Mouse (Mus musculus): Measurements from ENCODE around the gene Zeb2. TPM values are rescaled to one million over a fixed set of nuclear protein-coding genes. Genes with fewer than 3 reads are reported as not detected.

Gene Zeb2
- polyA plus RNA-seq, 1 experiment from 2014 or later = 49.3 TPM

DNA sequence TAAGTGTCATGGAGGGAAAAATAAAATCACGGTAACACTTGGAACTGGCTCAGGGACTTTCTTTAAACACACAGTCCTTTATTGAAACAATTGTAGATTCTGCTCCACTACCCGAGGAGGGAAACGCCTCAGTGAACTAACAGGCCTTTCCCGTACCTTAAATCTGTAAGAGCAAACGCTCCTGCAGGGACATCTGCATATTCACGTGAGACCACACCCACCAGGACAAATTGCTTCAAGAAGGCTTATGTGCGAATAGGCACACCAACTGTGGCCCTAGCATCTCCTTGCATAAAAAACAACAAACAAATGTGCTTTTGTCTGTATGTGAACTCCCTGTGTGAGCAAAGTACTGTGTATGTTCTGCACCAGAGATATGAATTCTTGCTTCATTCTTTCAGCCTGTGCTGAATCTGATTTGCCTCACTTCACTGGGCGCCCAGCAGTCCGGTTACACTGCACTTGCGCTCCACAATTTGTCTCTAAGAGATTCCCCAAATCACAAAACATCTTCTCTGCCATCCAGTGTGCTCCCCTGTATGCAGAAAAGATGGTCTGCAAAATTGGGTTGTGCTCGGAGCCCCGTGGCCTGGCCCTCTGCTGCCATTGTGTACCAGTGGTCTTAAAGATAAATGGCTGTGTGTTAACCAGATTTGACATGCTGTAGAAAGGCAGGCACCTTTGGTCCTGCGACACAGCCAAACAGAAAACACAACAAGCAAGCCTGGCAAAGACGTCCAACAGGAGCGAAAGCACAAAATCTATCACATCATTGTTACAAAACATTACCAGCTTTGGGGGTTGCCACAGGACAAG, 28.6 kb downstream of the Zeb2 start:
- H3K4me3 ChIP-seq = no peak overlapping the region; the same call in 1 of the 2 replicates
- peaks cover 56% of the 10 kb centered on the region for H3K36me3 ChIP-seq
- 32% methylated on average over 15 of the region's 15 CpGs for WGBS
- H3K4me1 ChIP-seq (replicated peaks) = peaks cover 72% of the 10 kb centered on the region
- H3K27ac ChIP-seq = peak overlapping the region; percentile 78
- H3K27me3 ChIP-seq (ENCODE audit: insufficient read depth, poor library complexity, severe bottlenecking) = no peaks in the 10 kb centered on the region
- no peak for DNase-seq (ENCODE audit: low spot score)
- H3K9me3 ChIP-seq = no peaks in the 10 kb centered on the region

DNA sequence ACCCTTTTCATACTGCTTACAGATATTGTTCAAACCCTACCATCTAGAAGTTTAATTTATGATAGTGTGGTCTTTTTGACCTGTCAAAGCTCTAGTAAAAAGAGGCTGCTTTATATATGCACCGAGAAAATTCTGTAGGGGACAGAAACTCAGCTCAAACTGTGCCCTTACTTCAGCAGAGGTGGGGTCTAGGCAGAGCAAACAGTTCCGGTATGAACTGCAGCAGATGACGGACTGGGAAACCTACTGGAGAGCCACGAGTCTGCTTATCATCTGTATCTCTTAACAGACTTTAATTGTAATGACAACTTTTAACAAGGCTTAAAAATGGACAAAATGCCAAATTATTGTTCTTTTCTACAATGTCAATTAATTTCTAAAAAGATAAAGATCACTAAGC, 30.0 kb downstream of the Zeb2 start:
- WGBS = 67% methylated on average over 4 of the region's 4 CpGs
- no peak for DNase-seq (ENCODE audit: low spot score)
- H3K36me3 ChIP-seq = peaks cover 42% of the 10 kb centered on the region

DNA sequence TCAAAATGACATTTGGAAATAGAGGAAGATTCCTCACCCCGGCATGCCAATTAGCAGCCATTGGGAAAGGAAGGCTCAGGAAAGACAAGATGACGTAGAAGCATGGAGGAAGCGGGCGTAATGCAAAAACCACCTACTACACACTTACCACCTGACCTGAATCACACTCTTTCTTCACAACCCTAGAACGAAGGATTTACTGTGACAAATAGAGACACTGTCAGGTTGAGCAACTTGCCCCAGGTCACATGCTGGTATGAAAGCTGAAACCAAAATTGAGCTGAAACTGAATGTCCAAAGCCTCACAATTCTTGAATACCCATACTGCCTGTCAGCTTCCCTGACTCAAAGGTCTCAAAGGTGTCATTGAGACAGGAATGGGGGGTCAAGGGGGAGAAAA, 31.5 kb downstream of the Zeb2 start:
- H3K36me3 ChIP-seq = peaks cover 30% of the 10 kb centered on the region
- DNase-seq (ENCODE audit: low spot score) = no peak

More for the DNA sequence above, 30.0 kb downstream of the Zeb2 start:
- H3K27me3 ChIP-seq (ENCODE audit: insufficient read depth, poor library complexity, severe bottlenecking) = no peaks in the 10 kb centered on the region
- H3K4me1 ChIP-seq (replicated peaks) = peaks cover 76% of the 10 kb centered on the region
- no peak overlapping the region for H3K27ac ChIP-seq
- H3K9me3 ChIP-seq = no peaks in the 10 kb centered on the region
- H3K4me3 ChIP-seq = no peak overlapping the region

DNA sequence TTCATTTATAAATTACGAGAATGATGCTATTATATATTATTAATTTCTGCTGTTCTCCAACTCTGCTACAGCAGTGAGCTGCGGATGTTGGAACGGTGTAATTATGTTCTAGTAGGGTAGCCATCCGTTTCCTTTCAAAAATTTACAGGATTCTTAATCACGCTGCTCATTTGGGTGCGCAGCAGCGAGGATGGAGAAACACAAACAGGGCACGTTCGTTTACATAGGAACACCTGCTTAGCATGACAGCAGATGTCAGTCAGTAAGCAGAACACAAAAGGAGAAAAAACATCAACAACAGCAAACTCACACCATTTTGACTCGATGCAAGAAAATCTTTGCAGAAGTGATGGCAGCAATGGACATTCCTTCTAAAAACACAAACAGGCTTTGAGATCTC, 34.2 kb downstream of the Zeb2 start:
- no peak overlapping the region for H3K4me3 ChIP-seq
- 68% methylated on average over 10 of the region's 10 CpGs for WGBS
- H3K9me3 ChIP-seq = no peaks in the 10 kb centered on the region
- DNase-seq (ENCODE audit: low spot score) = no peak
- H3K27me3 ChIP-seq (ENCODE audit: insufficient read depth, poor library complexity, severe bottlenecking) = no peaks in the 10 kb centered on the region
- H3K36me3 ChIP-seq = peaks cover 22% of the 10 kb centered on the region
- peaks cover 62% of the 10 kb centered on the region for H3K4me1 ChIP-seq (replicated peaks)
- no peak overlapping the region for H3K27ac ChIP-seq

More for the DNA sequence above, 31.5 kb downstream of the Zeb2 start:
- WGBS = 83% methylated on average over 5 of the region's 5 CpGs
- H3K27me3 ChIP-seq (ENCODE audit: insufficient read depth, poor library complexity, severe bottlenecking) = no peaks in the 10 kb centered on the region
- no peaks in the 10 kb centered on the region for H3K9me3 ChIP-seq
- no peak overlapping the region for H3K4me3 ChIP-seq
- peaks cover 82% of the 10 kb centered on the region for H3K4me1 ChIP-seq (replicated peaks)
- H3K27ac ChIP-seq = no peak overlapping the region

DNA sequence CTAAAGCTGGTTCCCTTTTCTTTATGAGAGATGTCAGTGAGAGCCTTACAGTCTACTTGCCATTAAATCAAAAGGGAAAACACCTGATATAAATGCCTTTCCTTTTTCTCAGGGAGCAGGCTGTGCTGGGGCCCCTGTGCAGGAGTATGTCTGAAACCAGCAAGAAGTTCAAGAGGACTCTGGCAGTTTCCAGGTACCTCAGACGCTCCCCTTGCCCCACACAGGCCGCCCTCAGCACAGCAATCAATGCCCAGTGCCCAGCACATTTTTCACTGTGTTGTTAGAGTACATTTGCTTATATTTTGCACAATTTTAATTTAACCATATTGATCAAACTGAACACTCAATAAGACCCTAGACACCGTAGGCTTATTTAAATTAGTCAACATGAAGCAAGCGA, 35.6 kb downstream of the Zeb2 start:
- Histone ChIP-seq H3K27me3 (ENCODE audit: insufficient read depth, poor library complexity, severe bottlenecking) (no peaks in the 10 kb centered on the region), H3K4me3 (no peak overlapping the region), H3K4me1 (replicated peaks) (peaks cover 47% of the 10 kb centered on the region), H3K27ac (no peak overlapping the region), H3K36me3 (peaks cover 33% of the 10 kb centered on the region), H3K9me3 (no peaks in the 10 kb centered on the region)
- WGBS = 77% methylated on average over 4 of the region's 4 CpGs
- DNase-seq (ENCODE audit: low spot score) = no peak

DNA sequence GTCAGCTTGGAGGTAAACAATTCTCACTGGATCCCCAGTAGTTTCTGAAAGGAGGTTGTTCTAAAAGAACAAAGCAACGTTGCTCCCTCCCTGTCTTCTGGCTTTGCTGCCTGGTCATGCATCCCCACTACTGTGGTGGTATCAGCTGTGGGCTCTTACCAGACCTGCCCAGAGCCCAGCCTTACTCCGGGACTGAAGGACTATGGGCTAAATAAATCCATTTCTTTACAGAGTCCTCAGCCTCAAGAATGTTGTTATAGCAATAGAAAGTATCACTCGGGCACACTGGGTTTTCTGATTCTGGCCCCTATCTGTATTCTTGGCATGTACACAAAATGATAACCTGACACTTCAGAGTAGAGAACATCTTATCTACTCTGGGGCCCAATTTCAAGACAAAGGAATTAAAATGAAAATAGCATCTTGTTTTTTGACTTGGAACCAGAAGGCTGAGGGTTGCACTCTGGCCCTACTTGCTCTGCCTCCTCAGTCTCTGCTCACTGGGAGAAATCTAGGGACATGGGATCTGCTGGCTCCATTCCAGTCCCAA, 39.2 kb downstream of the Zeb2 start:
- H3K4me3 ChIP-seq = no peak overlapping the region
- no peaks in the 10 kb centered on the region for H3K9me3 ChIP-seq
- H3K27ac ChIP-seq = no peak overlapping the region
- H3K36me3 ChIP-seq = peaks cover 18% of the 10 kb centered on the region
- H3K27me3 ChIP-seq (ENCODE audit: insufficient read depth, poor library complexity, severe bottlenecking) = no peaks in the 10 kb centered on the region
- H3K4me1 ChIP-seq (replicated peaks) = peaks cover 49% of the 10 kb centered on the region
- no peak for DNase-seq (ENCODE audit: low spot score)
- 53% methylated on average over 3 of the region's 3 CpGs for WGBS

DNA sequence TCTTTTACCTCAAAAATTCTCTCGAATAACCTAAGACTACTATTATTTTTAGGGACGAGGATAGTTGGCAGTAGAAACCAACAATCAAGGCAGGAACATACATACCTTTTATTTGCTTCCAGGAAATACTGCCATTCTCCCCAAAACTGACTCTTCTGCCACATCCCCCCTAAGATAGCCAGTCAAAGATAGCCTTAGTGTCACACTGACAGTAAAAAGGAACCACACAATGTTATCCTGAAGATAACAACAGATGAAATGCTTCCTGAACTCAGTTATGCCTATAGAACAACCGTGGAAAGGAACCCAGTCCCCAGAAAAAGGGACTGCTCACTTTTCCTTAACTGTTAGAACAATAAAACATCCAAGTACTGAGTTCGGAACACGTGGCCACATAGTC, 39.8 kb downstream of the Zeb2 start:
- no peaks in the 10 kb centered on the region for H3K27me3 ChIP-seq (ENCODE audit: insufficient read depth, poor library complexity, severe bottlenecking)
- H3K27ac ChIP-seq = no peak overlapping the region
- no peak for DNase-seq (ENCODE audit: low spot score)
- H3K9me3 ChIP-seq = no peaks in the 10 kb centered on the region
- H3K4me3 ChIP-seq = no peak overlapping the region
- 86% methylated on average over 5 of the region's 5 CpGs for WGBS
- peaks cover 49% of the 10 kb centered on the region for H3K4me1 ChIP-seq (replicated peaks)
- H3K36me3 ChIP-seq = peaks cover 18% of the 10 kb centered on the region

DNA sequence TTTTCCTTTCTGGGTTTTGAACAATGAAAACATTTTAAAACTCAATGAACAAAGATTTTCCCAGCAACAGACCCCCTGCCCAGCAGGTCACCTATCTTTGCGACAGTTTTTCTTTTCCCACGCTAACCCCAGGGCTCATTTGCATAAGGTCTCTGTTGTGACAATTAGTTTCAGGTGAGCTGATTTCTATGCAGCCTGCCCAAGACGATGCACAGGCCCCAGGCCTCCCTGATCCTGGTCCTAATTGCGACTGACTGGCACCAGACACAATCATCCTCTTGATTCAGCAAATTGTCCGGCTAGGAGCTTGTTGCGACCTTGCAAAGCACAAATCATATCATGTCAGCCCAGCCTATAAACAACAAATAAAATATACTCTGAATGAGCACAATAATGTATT, 44.2 kb downstream of the Zeb2 start:
- Histone ChIP-seq H3K27ac (peak overlapping the region; percentile 64; the same call in 1 of the 2 replicates), H3K9me3 (no peaks in the 10 kb centered on the region)

DNA sequence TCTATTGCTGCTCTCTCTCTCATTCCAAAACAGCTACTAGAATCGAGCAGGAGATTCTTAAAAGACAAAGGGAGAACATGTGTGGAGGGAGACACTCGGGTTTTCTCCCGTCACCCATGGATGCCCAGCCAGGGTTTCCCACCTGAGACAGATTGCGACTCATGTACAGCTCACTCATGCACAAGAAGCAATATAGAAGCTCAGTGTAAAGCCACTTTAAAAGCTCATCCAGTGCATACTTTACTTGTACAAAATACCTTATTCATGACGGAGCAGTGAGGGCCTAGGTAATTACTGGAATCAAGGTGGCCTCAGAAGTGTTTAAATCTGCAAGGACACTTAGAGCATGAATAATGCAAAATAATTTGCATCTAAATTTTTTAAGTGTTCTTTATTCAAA, 45.9 kb downstream of the Zeb2 start:
- Histone ChIP-seq H3K9me3 (no peaks in the 10 kb centered on the region), H3K4me3 (no peak overlapping the region), H3K27ac (no peak overlapping the region), H3K36me3 (peaks cover 15% of the 10 kb centered on the region; the same call in 1 of the 2 replicates), H3K27me3 (ENCODE audit: insufficient read depth, poor library complexity, severe bottlenecking) (no peaks in the 10 kb centered on the region), H3K4me1 (replicated peaks) (peaks cover 87% of the 10 kb centered on the region)
- DNase-seq (ENCODE audit: low spot score) = no peak
- WGBS = 71% methylated on average over 5 of the region's 5 CpGs

More for the DNA sequence above, 44.2 kb downstream of the Zeb2 start:
- Histone ChIP-seq H3K4me3 (no peak overlapping the region), H3K36me3 (peaks cover 23% of the 10 kb centered on the region), H3K4me1 (replicated peaks) (peaks cover 73% of the 10 kb centered on the region), H3K27me3 (ENCODE audit: insufficient read depth, poor library complexity, severe bottlenecking) (no peaks in the 10 kb centered on the region)
- WGBS = 23% methylated on average over 6 of the region's 6 CpGs
- no peak for DNase-seq (ENCODE audit: low spot score)

DNA sequence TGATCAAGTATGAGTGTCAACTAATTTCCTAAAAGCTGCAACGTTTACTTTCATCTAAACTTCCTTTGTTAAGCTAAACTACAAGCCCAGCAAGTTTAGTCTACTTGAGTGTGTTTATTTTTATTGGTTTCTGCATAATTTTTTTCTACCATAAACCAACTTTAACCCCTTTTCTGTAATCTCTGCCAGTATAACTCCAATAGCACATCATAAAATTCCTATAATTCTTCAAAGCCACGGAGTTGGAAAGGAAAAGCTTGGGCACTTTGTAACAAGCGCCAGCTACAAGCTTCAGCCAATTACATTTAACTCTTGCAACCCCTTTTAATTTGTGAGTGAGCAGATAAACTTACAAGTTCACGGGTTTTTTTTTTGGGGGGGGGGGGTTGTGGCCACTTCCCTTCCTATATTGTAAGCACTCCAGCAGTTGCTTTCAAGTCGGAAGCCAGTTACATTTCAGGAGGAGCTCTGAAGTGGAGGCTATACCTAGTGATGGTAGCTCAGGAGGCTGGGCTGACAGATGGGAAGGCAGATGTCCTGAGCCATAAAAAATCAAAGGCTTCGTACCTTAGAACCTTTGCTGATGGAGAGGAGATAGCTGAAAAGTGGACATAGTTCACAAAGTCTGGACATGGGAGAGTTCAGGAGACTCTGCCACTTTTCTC, 46.5 kb downstream of the Zeb2 start:
- Histone ChIP-seq H3K4me3 (no peak overlapping the region), H3K4me1 (replicated peaks) (peaks cover 90% of the 10 kb centered on the region), H3K36me3 (peaks cover 21% of the 10 kb centered on the region; the same call in 1 of the 2 replicates), H3K9me3 (no peaks in the 10 kb centered on the region), H3K27ac (no peak overlapping the region), H3K27me3 (ENCODE audit: insufficient read depth, poor library complexity, severe bottlenecking) (no peaks in the 10 kb centered on the region)
- WGBS = 75% methylated on average over 6 of the region's 6 CpGs
- DNase-seq (ENCODE audit: low spot score) = no peak

DNA sequence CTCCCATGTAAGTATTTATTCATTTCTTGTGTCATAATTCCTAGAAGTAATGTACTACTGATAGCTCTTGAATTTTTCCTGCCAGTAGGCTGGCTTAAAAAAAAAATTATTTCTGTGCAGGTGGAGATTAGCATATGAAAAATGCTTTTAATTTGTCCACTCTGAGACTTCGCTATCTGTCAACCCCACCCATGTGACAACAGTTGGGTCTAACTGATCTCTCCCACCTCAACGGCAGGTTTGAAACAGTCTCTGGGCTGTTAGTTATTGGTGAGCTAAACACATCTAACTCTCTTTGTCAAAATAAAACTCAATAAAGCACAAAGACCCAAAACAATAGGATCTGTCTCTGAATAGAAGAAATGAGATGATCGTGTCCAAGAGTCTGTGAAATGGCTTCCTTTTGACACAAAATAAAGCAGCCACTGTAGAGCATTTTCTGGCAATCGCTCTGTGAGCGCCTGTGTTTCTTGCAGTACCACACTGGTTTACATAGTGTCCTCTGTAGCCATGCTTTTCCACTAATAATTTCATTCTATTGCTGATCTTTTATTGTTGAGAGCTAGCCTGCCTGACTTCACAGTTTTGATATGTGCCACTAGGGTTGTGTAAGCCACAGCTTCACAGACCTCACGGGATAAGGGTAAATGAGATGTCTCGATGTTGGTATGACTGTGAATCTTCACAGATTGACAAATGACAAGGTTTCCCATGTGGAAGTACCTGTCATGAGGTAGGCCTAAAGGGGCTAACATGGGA, 48.2 kb downstream of the Zeb2 start:
- 70% methylated on average over 7 of the region's 7 CpGs for WGBS
- no peak for DNase-seq (ENCODE audit: low spot score)
- Histone ChIP-seq H3K4me3 (no peak overlapping the region), H3K36me3 (peaks cover 30% of the 10 kb centered on the region), H3K9me3 (no peaks in the 10 kb centered on the region), H3K27ac (peak overlapping the region; percentile 59; the same call in 1 of the 2 replicates), H3K4me1 (replicated peaks) (peaks cover 88% of the 10 kb centered on the region), H3K27me3 (ENCODE audit: insufficient read depth, poor library complexity, severe bottlenecking) (no peaks in the 10 kb centered on the region)

DNA sequence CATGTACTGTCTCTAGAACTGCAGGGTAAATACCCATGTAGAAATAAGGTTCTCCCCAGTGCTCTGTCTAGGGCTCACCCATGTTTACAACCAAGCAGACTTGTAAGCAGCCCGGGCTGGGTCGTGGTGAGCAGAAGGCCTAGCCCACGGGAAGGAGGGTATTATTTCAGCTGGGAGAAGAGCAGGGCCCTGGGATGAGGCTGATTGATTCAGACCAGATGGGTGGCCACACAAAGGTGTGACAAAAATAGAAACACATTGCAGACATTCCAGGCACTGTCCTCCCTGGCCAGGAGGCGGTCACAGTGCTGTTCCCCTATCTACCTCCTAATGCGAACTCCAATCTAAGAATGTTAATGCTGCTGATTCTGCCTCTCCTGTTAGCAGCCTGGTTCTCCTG, 50.1 kb downstream of the Zeb2 start:
- DNase-seq (ENCODE audit: low spot score) = peak; percentile 43
- WGBS = 31% methylated on average over 5 of the region's 5 CpGs
- Histone ChIP-seq H3K36me3 (peaks cover 30% of the 10 kb centered on the region), H3K9me3 (no peaks in the 10 kb centered on the region), H3K27ac (peak overlapping the region; percentile 78), H3K4me1 (replicated peaks) (peaks cover 90% of the 10 kb centered on the region), H3K27me3 (ENCODE audit: insufficient read depth, poor library complexity, severe bottlenecking) (no peaks in the 10 kb centered on the region), H3K4me3 (no peak overlapping the region)

Measured in hindbrain, embryonic 10.5 days (tissue).